9 mouse cellular contexts compared by ENCODE assay signal in the genomic region with DNA sequence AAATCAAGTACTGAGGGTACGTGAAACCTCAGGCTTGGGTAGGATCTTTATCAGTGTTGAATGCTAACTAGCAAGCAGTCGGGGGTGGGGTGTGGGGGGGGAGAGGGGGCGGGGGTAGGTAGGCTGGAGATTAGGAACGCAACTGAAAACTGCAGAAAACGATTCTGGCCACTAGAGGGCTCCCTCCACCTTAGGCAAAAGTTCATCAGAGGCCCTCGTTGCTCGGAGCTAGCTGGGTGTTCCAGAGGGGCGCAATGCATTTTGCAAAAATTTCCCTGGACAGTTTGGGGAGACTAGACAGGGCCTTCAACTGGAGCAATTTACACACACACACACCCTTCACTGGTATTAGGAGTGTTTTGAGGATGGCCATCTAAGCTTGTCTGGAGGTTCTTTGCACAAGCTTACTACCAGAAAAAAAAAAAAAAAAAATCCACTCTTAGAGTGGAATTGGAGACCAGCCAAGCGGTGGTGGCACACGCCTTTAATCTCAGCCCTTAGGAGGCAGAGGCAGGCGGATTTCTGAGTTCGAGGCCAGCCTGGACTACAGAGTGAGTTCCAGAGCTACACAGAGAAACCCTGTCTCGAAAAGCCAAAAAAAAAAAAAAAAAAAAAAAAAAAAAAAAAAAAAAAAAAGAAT. TPM values are rescaled to one million over a fixed set of nuclear protein-coding genes. Genes with fewer than 3 reads are reported as not detected.
DNase-seq lines count a peak whose midpoint lies in the region; ATAC-seq and TF ChIP-seq lines count a peak whose summit lies in the region.
"Had no signal": no experiment of that assay in that cellular context is flagged by ENCODE, and none has a peak within 500 bp of the region (broad histone marks: within the 10 kb centered on the region; RNA-seq: fewer than 3 reads in every experiment).

No protein-coding gene starts in this region.

- H3K4me3 ChIP-seq in heart, adult 2 months, result no peak overlapping the region
- no peak overlapping the region for H3K4me3 ChIP-seq in bone marrow macrophage, adult 2 months (ENCODE audit: insufficient read depth, low read length)
- no peak overlapping the region for H3K4me3 ChIP-seq in neural tube, embryonic 13.5 days
- H3K4me3 ChIP-seq: embryonic facial prominence, embryonic 12.5 days had no signal

- peaks cover 1% of the 10 kb centered on the region; the same call in 1 of the 2 replicates for H3K4me1 ChIP-seq in heart, adult 2 months (ENCODE audit: control insufficient read depth, insufficient read depth, low read length)
- no peaks in the 10 kb centered on the region for H3K4me1 ChIP-seq in bone marrow macrophage, adult 2 months (ENCODE audit: control insufficient read depth, insufficient read depth, low read length)
- H3K4me1 ChIP-seq in neural tube, embryonic 13.5 days (replicated peaks), result peaks cover 26% of the 10 kb centered on the region

- no peak overlapping the region for H3K9ac ChIP-seq in heart, adult 2 months (ENCODE audit: low read depth, low read length)
- no peak overlapping the region for H3K9ac ChIP-seq in neural tube, embryonic 13.5 days
- H3K9ac ChIP-seq: embryonic facial prominence, embryonic 12.5 days had no signal

- peaks cover 17% of the 10 kb centered on the region for H3K27me3 ChIP-seq in heart, adult 2 months (ENCODE audit: control insufficient read depth, insufficient read depth, low read length)
- no peaks in the 10 kb centered on the region; the same call in none of the 2 replicates for H3K27me3 ChIP-seq in neural tube, embryonic 13.5 days

- H3K27ac ChIP-seq in heart, adult 2 months, result no peak overlapping the region
- no peak overlapping the region for H3K27ac ChIP-seq in bone marrow macrophage, adult 2 months (ENCODE audit: insufficient read depth, low read depth, low read length)
- H3K27ac ChIP-seq in neural tube, embryonic 13.5 days (replicated peaks), result no peak overlapping the region
- H3K27ac ChIP-seq: embryonic facial prominence, embryonic 12.5 days had no signal

- 7% methylated on average over 13 of the region's 13 CpGs for WGBS in heart, adult 2 months
- WGBS in neural tube, embryonic 13.5 days, result 7% methylated on average over 13 of the region's 13 CpGs

- intact Hi-C loops in heart, adult 2 months (cut with DNase I), result loop anchor here (1.0 to 10.0 kb wide), 3 partner anchors 65 to 285 kb away; no protein-coding TSS in a partner anchor
- intact Hi-C loops in heart, postnatal 25 days (cut with DNase I), result loop anchor here (1.0 to 5.0 kb wide), 3 partner anchors 65 to 292 kb away; no protein-coding TSS in a partner anchor
- intact Hi-C loops in left cerebral cortex, postnatal 4 days (cut with DNase I), result loop anchor here (5.0 kb wide), 2 partner anchors 62 to 87 kb away; no protein-coding TSS in a partner anchor

- no peaks in the 10 kb centered on the region for H3K36me3 ChIP-seq in heart, adult 2 months (ENCODE audit: control insufficient read depth, insufficient read depth, low read length)
- H3K36me3 ChIP-seq in neural tube, embryonic 13.5 days, result no peaks in the 10 kb centered on the region
- H3K36me3 ChIP-seq: embryonic facial prominence, embryonic 12.5 days had no signal

- ATAC-seq in neural tube, embryonic 13.5 days (ENCODE audit: low read depth), result no peak

- peak; percentile 65 to 69 for DNase-seq in heart, adult 2 months
- DNase-seq in heart, postnatal 25 days (ENCODE audit: low spot score), result no peak
- DNase-seq in fibroblast of lung, adult 2 months (ENCODE audit: low read depth), result peak; percentile 51
- peak; percentile 86 for DNase-seq in hindlimb bud, embryonic 11.5 days (ENCODE audit: extremely low spot score, low read depth, low spot score)
- peak; percentile 83 for DNase-seq in left cerebral cortex, postnatal 4 days
- peak; percentile 82 for DNase-seq in testis, postnatal 10 days (ENCODE audit: low spot score)

- no peaks in the 10 kb centered on the region for H3K9me3 ChIP-seq in neural tube, embryonic 13.5 days
- H3K9me3 ChIP-seq: embryonic facial prominence, embryonic 12.5 days had no signal

- TF ChIP-seq CTCF in heart, adult 2 months (IDR thresholded peaks at IDR 0.05), result peak; percentile 78
- peak; percentile 86 for TF ChIP-seq CTCF in bone marrow macrophage, adult 2 months (IDR thresholded peaks at IDR 0.05; ENCODE audit: low read depth, low read length)

- H3K79me2 ChIP-seq in heart, adult 2 months (replicated peaks; ENCODE audit: control insufficient read depth, insufficient read depth, low read length), result no peaks in the 10 kb centered on the region

- no peak for TF ChIP-seq POLR2A in heart, adult 2 months (IDR thresholded peaks at IDR 0.05; ENCODE audit: insufficient read depth, low read depth, low read length)
- TF ChIP-seq POLR2A in bone marrow macrophage, adult 2 months (IDR thresholded peaks at IDR 0.05; ENCODE audit: borderline replicate concordance, low read depth, low read length), result no peak

- TF ChIP-seq EP300 in heart, adult 2 months (IDR thresholded peaks at IDR 0.05; ENCODE audit: insufficient read depth, low read depth, low read length), result peak; percentile 74

- peak overlapping the region; percentile 76 for H3K4me2 ChIP-seq in neural tube, embryonic 13.5 days
- H3K4me2 ChIP-seq: embryonic facial prominence, embryonic 12.5 days had no signal

RNA-seq across cellular contexts. Expression of a gene that starts 1.5 kb away (rescaled TPM):
- 1 to 10 TPM in 1 of 2 experiments, under 1 TPM in 1; 0.61 to 1.3 TPM for total RNA-seq in heart, adult 2 months (2021)
- polyA plus RNA-seq in heart, adult 2 months (2012; rRNA removed), result 0.82 and 1.1 TPM in 2 replicates
- under 1 TPM; 0.29 to 0.45 TPM for total RNA-seq in heart, postnatal 25 days (2021)
- not detected in 2 replicates for polyA plus RNA-seq in bone marrow macrophage, adult 2 months (2012; ENCODE audit: insufficient read depth, insufficient read length, missing spikeins)
- 100 to 1,000 TPM; 797 to 798 TPM for total RNA-seq in left cerebral cortex, postnatal 4 days (2021)
- 176 and 184 TPM in 2 replicates for polyA plus RNA-seq in neural tube, embryonic 13.5 days (2015; fragmentation: Nextera tagmentation; extraction: Ambion mirVana)

RNA-seq across cellular contexts. Expression of a gene that starts 43.3 kb away (rescaled TPM):
- 10 to 100 TPM; 43.9 to 51.0 TPM for total RNA-seq in heart, adult 2 months (2021)
- polyA plus RNA-seq in heart, adult 2 months (2012; rRNA removed), result 51.3 and 69.7 TPM in 2 replicates
- total RNA-seq in heart, postnatal 25 days (2021), result 10 to 100 TPM; 42.0 to 43.0 TPM
- 81.0 and 87.8 TPM in 2 replicates for polyA plus RNA-seq in bone marrow macrophage, adult 2 months (2012; ENCODE audit: insufficient read depth, insufficient read length, missing spikeins)
- 10 to 100 TPM; 13.8 to 14.0 TPM for total RNA-seq in left cerebral cortex, postnatal 4 days (2021)
- 60.2 and 69.1 TPM in 2 replicates for polyA plus RNA-seq in neural tube, embryonic 13.5 days (2015; fragmentation: Nextera tagmentation; extraction: Ambion mirVana)

Comparison
In these comparisons a context has a peak if more than half of its experiments do, and no peak if none do; other contexts are left out.
1. RNA of a gene that starts 1.5 kb away (total RNA-seq): 797 to 798 TPM in left cerebral cortex, postnatal 4 days; 0.61 to 1.3 TPM in heart, adult 2 months and 0.29 to 0.45 TPM in heart, postnatal 25 days; every median in the first group is over 100 times any median in the second.